Comparison of ENCODE assay signal across 15 mouse cellular contexts in genomic region chr8:107758637-107759036, GRCm38 (mm10).
DNase-seq lines count a peak whose midpoint lies in the region; TF ChIP-seq lines count a peak whose summit lies in the region.
"Had no signal": no experiment of that assay in that cellular context is flagged by ENCODE, and none has a peak within 500 bp of the region (broad histone marks: within the 10 kb centered on the region; RNA-seq: fewer than 3 reads in every experiment).

No protein-coding gene starts in this region.

- no peak overlapping the region for H3K27ac ChIP-seq in layer of hippocampus, adult 2 months
- H3K27ac ChIP-seq: heart, embryonic 13.5 days; hindbrain, embryonic 12.5 days; limb, embryonic 15.5 days; neural tube, embryonic 12.5 days had no signal

- H3K4me3 ChIP-seq in layer of hippocampus, adult 2 months, result no peak overlapping the region
- H3K4me3 ChIP-seq: heart, embryonic 13.5 days; hindbrain, embryonic 12.5 days; limb, embryonic 15.5 days; neural tube, embryonic 12.5 days had no signal

- peak; percentile 56 for TF ChIP-seq CTCF in layer of hippocampus, adult 2 months (conservative IDR thresholded peaks at IDR 0.05)

- DNase-seq in embryo, embryonic 11 days, result peak; percentile 7
- no peak for DNase-seq in embryo, embryonic 9.5 days (ENCODE audit: extremely low spot score)
- no peak for DNase-seq in layer of hippocampus, adult 2 months (ENCODE audit: low spot score in 2 of 2)
- no peak for DNase-seq in layer of hippocampus, postnatal 10 days (ENCODE audit: low spot score in 2 of 2)
- DNase-seq in thymus, postnatal 14 days, result peak; percentile 4
- DNase-seq in thymus, postnatal 25 days, result no peak
- no peak for DNase-seq in testis, postnatal 10 days (ENCODE audit: low spot score)
- DNase-seq in adrenal gland, adult 2 months, result no peak
- DNase-seq: gastrocnemius, postnatal 14 days; kidney, adult 8-10 months; spleen, adult 18-20 months had no signal

Comparison
In these comparisons a context has a peak if more than half of its experiments do, and no peak if none do; other contexts are left out.
1. DNase-seq: peak in embryo, embryonic 11 days (single experiment) and thymus, postnatal 14 days (single experiment); none in embryo, embryonic 9.5 days (single experiment), layer of hippocampus, adult 2 months (0 of 2), layer of hippocampus, postnatal 10 days (0 of 2), thymus, postnatal 25 days (single experiment), testis, postnatal 10 days (single experiment) and adrenal gland, adult 2 months (single experiment).